Mouse (Mus musculus) testis, adult 2 months (tissue): ENCODE data around the gene Snai1.

Experiments used
- CTCF ChIP-seq: fragments of 200-500 bp; IDR thresholded peaks from 2 replicates; pipeline ENCODE4 v1.5.1; 2012; ENCODE audit warnings: low read depth, mild to moderate bottlenecking, inconsistent platforms, low read length, moderate library complexity; ENCODE audit not compliant: control insufficient read depth, insufficient read depth, insufficient replicate concordance
- POLR2A ChIP-seq: fragments of 200-500 bp; IDR thresholded peaks from 2 replicates; pipeline ENCODE4 v1.6.1; 2012; ENCODE audit warnings: low read depth, mild to moderate bottlenecking, inconsistent platforms, low read length, moderate library complexity; ENCODE audit not compliant: control insufficient read depth

DNA sequence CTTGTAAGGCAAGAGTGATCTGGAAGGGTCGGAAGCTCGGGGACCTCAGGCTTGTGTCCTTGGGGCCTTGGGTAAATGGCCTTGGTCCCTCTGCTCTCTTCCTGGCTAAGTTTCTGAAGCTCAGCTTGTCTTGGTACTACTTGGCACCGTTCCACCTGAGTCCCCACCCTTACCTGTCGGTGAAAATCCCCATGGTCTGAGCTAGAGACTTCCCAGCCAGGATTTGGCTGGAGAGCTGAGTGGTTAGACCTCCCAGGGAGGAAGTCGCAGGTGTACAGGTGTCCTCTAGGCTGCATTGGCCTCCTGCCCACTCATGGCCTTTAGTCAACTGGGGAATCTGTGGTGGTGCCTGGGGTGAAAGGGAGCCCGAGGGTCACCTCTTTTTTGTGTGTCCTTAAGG lies 32.8 kb downstream of the Snai1 start:
- TF ChIP-seq POLR2A (no peak), CTCF (no peak)
